Mouse (Mus musculus) spleen, adult 12 weeks (tissue): ENCODE data around the gene Ddx17.
A peak's percentile ranks its signal among the peaks of the same experiment; 100 is the strongest.

Experiments
- DNase-seq: peaks from one replicate; pipeline ENCODE4 v3.0.0; 2022; ENCODE audit warnings: low spot score

Ddx17 gene

DNA sequence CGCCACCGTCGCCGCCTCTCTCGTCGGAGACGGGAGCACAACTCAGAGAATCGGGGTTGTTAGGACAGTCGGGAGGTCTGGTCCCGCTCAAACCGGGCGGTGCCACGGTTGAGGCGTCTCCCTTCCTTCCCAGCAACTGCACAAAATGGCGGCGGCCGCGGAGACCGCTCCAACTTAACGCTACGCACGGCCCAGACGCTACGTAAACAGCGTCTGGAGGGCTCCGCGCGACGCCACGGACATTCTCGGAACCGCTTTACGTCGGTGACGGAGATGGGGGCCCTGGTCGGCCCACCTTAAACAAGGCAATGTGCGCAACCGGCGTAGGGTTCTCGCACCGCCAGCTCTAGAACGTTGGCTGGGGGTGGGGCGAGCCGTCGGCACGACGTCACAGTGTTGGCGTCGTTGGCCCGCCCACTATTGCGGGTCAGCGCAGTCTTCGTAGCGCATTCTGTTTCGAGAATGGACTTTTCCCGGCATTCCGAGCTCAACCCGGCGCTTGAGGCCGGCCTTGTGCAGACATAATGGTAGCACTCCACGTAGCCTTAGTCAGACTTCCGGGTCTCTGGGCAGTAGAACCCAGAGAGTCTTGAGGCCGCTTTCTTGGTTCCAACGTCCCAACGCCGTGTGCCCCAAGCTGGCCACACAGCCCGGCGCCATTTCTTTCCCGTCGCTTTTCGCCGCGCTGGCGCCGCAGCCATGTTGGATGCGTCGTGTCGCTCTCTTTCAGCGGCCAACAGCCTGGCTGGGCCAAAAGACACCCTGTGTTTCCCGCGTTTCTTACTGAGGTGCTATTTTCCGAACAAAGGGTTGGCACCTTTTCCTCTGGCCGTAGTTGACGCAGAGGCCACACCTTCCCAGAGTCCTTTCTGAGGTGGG, at the start of gene Ddx17:
TSS of gene Ddx17 (minus strand) at position 332 of the 879 bp plus-strand sequence.
- peak; percentile 97 for DNase-seq

DNA sequence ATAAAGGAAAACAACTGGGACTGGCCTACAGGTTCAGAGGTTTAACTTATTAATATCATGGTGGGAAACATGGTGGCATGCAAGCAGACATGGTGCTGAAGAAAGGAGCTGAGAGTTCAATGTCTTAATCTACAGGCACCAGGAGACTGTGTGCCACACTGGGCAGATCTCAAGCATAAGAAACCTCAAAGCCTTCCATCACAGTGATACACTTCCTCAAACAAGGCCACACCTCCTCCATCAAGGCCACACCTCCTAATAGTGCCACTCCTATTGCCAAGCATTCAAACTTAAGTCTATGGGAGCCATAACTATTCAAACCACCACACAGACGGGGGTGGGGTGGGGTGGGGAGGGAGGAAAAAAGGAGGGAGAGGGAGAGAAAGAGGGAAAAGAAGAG, 35.0 kb upstream of the Ddx17 start:
- DNase-seq: no peak

DNA sequence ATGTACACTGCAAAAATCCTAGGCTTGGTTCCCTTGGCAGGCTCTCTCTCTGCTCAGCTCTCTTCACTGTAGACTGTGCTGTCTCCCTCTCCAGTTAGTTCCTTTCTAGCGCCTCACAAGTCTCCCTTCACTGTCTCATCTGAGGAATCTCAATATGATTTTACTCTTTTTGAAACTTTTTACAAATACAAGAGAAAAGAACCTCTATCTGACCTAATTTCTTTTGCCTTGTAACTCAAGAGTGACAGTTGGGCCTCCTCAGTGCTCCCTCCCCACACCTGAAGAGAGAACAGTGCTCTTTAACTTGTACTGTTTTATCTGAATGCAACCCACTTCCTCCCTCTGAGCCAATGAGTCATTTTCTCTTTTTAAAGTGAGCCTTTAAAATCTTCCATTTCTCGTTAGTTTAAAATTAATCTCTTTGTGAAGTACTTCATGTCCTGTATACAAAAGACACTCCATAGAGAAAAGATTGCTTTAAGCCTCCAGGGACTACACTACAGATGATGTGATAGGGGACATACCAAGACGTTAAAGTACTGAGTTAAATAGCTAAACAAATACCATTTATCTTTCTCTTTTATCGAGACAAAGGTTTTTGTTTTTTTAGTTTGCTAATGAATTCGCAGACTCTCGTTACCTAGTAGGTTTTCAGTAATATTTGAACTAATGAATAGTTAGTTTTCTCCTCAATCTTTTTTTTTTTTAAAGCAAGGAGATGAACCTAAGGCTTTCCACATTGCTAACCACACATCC, 31.3 kb upstream of the Ddx17 start:
- DNase-seq: no peak

DNA sequence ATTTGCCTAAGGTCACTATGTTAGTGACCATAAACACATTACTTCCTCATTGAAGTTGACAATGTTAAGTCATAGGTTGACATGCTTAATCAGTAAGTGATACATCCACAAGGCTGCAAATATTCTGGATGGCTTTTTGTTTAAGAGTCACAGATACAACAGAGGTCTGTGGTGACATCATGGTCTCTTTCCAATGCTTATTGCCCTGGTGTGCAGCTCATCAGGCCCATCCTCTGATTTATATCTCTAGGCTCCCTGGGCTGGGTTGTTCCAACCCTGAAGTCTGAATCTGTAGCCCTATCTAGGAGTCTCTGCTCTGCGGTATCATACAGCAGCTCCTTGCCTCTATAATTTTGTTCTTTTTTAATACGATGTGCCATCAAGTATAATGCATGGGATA, 30.4 kb upstream of the Ddx17 start:
- DNase-seq: no peak

DNA sequence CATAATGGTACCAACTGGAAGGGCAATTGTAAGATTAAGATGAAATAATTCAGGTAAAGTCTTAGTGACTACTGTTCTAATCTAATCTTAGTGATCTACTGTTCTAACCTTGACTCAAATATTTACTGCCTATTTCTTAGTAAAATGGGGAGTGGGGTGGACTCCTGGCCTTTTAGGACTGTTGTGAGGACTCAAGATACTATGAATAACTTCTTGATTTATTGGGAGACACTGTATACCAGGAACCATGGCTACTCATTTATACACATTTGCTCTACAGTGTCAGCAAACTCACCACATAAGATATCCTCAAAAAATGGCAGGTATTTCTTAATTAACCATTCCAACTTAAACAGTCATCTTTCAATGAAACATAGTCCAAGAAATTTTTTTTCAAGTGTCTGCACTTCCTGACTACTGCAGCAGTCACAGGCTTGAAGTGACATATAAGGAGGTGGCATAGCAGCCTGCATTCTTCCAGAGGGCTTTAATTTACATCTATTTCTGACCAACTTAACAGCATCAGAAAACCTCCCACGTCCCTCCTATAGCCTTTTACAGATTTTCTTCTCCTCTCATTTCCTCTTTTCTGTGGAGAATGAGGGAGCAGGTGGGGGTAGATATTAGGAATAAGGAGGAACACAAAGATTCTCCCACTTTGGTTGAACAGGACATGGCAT, 29.1 kb upstream of the Ddx17 start:
- DNase-seq: no peak

DNA sequence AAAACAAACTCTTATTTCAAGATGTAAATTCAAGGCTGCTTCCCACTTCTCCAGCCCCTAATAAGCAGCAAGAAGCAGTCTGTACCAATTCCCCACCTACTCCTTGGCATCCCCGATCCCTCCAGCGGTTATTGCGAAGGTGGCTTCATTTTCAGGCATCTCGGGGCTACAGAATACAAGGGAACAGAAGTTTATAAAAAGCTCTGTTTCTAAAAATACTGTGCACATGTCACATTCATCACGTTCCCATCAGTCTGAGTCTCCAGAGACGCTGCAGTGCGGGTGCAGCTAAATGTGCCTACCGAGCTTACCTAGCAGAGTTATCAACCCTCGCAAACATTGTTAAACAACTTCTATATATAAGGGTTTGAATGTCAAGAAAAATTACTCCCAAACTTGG, 15.9 kb upstream of the Ddx17 start:
- no peak for DNase-seq

DNA sequence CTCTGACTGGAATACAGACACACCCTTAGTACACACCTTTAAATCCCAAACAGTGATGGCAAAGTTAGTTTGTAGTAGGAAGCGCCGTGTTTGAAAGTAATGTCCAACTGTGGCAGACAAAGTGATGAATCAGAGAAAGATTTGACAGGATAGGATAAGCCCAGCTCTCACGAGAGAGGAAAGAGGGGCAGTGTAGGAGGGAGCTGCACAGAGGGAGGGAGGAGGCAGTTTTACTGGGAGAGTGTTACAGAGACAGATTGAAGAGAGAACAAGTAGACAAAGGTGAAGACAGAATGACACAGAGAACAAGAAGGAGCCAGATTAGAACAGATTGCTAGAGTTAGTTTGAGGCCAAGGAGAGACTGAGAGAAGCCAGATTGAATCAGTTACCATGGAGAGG, 13.1 kb upstream of the Ddx17 start:
- DNase-seq: no peak

DNA sequence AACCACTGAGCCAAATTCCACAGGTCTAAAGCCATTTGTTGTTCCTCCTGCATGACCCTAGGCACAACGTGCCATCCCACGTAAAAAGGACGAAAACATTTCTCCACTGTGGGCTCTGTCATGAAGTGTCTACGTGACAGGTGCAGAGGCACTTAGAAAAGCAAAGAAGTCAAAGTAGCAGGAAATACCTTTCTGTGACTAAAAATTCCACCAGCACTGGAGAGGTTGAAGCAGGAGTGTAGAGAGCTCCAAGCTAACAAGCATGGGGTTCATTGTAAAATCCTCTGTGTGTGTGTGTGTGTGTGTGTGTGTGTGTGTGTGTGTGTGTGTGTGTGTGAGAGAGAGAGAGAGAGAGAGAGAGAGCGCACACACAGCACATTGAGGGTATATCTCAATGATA, 6.0 kb upstream of the Ddx17 start:
- no peak for DNase-seq

DNA sequence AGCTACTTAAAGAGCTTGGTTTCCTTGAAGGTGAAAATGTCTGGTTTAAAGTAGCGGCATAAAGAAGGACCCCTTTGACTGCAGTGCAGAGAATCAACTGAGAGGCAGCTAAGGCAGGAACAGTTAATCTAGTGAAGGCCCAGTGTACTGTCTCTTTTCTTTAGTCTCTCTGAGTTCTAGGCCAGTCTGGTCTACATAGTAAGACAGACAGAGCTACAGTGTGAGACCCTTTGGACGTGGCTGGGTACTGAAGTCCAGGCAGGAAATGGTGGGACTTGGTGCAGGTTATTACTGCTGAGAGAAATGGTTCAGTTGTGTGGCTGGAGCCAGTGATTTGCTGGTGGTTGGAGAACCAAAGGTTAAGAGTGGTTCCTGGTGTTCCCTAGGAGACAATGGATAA, 1.7 kb upstream of the Ddx17 start:
- no peak for DNase-seq

DNA sequence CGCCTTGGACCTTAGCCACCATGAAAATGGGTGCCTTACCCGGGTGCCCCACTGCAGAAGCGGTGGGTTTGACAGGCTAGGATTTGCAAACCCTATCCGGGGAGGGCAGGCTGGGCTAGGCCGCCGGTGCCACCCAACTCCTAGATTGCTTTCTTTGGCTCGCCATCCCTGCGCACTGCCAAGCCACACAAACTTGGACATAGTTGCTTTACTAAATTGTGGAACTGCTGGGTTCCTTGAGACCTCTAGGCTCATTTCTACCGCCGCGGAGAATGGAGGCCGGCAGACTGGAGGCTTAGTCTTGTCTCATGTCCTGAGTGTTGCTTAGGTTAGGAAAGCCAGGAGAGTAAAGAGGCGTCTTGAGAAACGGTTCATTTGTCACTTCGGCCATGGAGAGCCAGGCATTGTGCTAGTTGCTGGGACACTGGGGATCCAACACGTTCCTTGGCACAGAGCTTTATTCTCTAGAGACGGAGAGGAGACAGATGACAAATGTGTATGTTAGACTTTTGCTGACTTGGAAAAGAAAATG, 814 bp upstream of the Ddx17 start:
- no peak for DNase-seq

DNA sequence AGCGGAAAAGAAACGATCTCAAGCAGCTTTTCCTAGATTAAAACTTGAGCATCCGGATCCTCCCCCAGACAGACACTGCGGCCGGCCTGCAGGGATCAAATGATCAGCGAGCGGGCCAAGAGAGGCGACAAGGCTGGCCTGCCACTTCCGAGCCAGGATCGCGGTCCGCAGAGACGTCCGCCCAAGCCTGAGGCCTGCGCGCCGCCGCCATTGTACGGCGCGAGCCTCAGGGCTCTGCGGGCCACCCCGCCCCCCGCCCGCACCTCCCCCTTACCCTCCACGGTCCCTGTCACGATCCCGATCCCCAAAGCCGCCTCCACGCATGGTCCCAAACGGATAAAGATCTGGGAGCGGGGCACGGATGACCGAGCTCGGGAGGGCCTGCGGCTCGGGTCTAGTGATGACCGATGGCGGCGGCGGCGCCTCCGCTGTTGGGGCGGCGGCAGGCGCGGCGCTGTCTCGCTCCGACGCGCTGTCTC, 581 bp downstream of the Ddx17 start:
- DNase-seq: no peak

DNA sequence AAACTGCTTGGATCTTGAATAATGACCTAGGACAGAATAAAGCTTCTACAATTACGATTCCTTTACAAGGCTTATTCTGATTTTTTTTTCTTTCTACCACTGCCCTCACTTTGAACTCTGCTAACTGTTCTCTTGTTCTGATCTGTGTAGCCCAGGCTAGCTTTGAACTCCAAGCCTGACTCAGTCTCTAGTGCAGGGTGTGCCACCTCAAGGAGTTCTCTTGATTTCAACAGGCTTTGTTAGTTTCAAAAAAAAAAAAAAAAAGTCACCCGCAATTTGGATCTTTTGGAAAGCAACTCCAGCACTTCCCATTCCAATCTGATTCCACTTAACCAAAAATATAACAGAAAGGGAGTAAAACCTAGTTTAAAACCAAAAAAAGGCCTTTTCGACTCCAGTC, 1.0 kb downstream of the Ddx17 start:
- DNase-seq: no peak

DNA sequence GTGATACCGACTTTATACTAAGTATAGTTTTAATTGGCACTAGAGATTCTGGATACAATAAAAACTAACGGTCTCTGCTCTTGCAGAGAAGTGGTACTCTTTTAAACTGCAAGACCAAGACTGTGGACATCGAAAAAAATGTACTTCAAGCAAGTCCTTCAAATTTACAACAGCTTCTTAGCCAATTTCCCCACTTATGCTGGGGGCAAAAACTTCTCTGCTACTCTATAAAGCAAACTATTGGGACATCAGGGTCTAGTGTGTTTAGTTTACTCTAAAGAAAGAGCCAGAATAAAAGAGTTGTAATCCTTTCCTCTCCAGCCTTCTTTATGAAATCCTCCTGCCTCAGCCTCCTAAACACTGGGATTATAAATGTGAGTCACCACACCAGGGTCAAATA, 2.6 kb downstream of the Ddx17 start:
- no peak for DNase-seq

DNA sequence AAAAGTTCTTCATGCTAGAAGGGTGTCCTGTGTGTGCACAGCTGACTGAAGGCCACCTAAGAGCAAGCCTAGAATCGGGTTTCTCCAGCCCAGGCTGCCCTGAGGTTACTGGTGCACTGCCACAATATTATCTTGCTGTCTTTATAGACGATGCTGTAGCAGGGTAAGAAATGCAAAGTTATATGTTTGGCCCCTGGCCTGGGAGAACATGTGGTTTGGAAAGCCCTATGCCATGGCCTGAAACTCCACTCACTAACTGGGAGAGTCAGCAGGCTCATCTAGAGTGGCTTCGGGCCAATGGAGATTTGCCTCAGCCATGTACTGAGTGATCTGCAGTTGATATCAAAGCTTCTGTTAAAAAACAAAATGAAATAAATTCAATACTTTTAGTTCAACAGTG, 12.7 kb downstream of the Ddx17 start:
- no peak for DNase-seq

DNA sequence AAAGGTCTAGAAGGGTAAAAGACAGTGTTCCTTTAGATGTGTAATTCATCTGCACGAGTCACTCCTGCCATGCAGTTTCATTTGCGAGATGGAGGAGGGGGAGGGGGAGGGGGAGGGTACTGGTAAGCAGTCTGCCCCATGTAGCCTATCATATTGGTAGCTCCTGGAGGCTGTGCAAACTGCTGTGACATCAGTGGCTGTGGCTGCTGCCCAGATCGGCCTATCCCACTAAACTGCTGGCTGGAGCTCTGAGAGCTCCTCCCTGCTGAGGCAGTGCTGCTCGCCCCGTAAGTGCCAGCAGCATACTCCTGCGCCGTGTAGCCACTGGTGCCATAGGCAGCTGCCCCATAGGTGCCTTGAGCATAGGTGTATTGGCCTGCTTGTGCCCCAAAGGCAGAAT, 16.6 kb downstream of the Ddx17 start:
- DNase-seq: no peak

DNA sequence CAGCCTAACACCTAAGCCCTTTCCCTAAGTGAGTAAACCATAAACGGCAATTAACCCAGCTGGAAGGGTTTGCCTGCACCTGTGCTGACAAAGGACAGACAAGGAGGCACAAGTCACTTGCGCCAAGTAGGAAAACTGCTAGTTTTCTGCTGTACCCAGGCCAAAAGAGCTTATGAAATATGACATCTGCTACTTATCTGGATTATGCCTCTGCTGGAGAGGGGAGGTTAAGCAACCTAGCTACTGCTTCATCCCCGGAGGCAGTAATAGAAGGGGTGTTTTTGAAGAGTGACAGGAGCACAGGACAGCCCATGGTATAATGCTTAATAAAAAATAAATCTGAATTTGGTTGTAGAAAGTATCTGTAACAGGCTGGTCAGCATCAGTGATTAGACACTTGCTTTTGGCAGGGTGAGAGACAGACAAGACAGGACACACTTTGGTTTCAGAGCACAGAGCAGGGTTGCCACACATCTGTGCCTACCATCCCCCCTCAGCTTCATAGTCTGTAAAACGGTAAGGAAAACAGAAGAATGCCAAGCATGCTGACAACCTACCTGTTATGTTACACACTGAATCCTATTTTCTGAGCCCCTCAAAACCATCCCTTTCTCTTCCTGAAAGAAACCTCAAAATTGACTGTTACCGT, 18.4 kb downstream of the Ddx17 start:
- DNase-seq: no peak

DNA sequence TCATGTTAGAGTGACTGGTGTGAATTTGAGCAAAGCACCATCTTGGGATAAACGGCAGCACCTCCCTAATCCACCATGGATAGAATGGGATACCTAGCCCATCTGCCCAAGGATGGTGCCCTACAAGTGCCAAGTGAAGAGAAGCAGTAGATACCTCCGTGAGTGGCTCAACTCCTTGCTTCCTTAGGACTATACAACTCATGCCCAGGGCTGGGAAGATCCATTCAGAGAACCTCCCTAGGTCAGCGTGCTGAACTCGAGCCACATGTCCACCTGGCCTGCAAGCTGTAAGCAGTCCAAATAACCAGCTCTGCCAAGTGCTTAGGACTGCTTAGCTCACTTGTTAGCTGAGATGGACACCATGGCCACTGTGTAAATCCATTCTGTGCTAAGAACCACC, 19.3 kb downstream of the Ddx17 start:
- no peak for DNase-seq

DNA sequence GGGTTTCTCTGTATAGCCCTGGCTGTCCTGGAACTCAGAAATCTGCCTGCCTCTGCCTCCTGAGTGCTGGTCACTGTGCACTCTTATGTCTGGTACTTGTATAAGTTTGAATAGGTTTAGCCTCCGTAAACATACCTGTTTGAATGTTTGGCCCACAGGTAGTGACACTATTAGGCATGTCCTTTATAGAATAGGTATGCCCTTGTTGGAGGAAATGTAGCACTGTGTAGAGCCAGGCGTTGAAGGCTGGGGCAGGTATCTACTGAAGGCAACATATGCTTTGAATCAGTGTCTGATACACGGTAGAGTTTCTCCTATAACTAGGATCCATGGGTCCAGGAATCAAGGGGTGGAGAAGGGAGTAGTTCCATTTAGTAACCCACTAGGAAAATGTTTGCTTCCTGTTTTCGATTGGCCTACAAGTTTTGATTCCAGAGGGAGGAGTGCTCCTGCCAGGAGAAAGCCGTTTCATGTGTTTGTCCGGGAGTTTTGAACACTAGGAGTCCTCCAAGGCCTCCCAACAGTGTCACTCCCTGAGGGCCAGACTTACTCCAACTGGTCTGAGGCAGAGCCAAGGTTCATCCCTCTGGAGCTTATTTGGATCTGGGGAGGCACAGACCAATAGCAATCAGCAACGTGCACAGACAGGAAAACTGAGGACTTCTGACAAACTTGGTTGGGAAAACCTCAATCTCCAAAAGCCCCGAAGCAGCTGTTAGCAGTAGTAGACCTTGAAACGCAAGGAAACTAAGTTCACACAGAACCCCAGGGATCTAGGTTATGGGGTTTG, 20.4 kb downstream of the Ddx17 start:
- no peak for DNase-seq

DNA sequence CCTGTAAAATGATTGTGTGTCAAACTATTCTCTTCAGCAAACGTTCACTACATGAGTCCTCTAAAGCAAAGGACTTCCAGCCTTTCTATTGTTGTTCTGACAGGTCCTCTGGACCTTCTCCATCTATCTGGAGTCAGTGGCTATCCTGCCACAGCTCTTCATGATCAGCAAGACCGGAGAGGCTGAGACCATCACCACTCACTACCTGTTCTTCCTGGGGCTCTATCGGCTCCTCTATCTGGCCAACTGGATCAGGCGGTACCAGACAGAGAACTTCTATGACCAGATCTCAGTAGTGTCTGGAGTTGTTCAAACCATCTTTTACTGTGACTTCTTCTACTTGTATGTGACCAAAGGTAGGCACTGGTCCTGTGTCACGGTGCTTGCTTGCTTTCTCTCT, 21.0 kb downstream of the Ddx17 start:
- DNase-seq: no peak

DNA sequence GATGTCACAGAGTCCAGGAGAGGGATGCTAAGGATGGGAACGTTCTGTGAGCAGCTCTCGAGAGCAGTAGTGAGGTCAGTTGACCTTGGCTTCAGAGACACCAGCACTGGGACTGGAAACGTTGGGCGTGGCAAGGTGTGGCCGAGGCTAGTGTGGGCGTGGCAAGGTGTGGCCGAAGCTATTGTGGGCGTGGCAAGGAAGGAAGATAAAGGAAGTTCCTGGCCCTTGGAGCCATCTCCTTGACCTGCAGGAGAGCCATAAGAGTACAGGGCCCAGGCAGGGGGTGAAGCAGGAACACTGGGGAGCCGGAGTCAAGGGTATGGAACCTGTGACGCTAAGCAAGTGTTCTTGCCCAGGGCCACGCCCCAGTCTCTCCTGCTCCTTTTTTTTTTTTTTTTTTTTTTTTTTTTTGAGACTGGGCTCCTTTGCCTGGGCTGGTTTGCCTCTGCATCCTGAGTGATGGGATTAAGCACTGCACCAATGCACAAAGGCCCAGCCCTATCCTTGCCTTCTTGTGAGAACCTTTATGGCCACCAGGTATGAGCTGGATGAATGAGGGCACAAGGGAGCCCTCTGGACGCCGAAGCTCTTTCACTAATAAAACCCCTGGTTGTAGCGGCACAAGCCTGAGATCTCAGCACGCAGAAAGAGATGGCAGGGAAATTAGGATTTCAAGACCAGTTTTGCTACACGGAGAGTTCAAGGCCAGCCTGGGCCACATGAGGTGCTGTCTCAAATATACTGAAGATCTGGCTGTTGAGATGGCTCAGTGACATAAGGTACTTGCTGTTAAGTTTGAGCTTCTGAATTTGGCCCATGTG, 26.9 kb downstream of the Ddx17 start:
- DNase-seq: no peak
